ENCODE assay signal across 10 mouse cellular contexts in the genomic region with DNA sequence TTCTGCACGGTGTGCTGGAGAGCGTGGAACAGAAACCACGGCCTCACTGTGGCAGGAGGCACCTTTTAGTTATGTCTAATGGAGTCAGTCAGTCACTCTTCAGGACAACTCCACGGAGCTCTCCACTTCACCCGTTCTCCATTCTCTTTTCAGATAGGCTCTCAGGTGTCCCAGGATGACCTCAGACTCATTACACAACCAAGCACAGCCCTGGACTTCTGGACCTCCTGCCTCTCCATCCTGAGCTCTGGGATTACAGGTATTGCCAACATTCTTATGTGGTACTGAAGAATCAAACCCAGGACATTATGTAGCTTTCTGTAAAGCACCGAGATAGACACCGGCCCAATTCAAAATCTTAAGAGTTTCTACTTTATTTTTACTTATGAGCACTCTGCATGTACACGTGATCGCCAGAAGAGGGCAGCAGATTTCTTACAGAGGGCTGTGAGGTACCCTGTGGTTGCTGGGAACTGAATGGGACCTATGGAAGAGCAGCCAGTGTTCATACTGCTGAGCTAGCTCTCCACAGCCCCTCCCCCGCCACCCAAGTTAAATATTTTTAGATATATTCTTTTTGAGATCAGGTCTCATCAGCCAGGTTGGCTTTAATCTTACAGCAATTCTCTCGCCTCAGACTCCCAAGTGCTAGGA. TPM values are rescaled to one million over a fixed set of nuclear protein-coding genes. Genes with fewer than 3 reads are reported as not detected.
DNase-seq lines count a peak whose midpoint lies in the region; ATAC-seq and TF ChIP-seq lines count a peak whose summit lies in the region.
"Had no signal": no experiment of that assay in that cellular context is flagged by ENCODE, and none has a peak within 500 bp of the region (broad histone marks: within the 10 kb centered on the region; RNA-seq: fewer than 3 reads in every experiment).

No protein-coding gene starts in this region.

- no peak overlapping the region for H3K27ac ChIP-seq in embryonic fibroblast, embryonic 13.5 days (ENCODE audit: insufficient read depth, low read length)
- H3K27ac ChIP-seq in kidney, embryonic 16.5 days (ENCODE audit: low read length): no peak overlapping the region
- H3K27ac ChIP-seq in stomach, postnatal 0 days (replicated peaks): no peak overlapping the region
- H3K27ac ChIP-seq: embryonic facial prominence, embryonic 12.5 days had no signal

- H3K27me3 ChIP-seq in kidney, embryonic 16.5 days (ENCODE audit: insufficient read depth, low read length): no peaks in the 10 kb centered on the region
- no peaks in the 10 kb centered on the region for H3K27me3 ChIP-seq in stomach, postnatal 0 days (ENCODE audit: control insufficient read depth, insufficient read depth, low read length)
- H3K27me3 ChIP-seq: embryonic facial prominence, embryonic 12.5 days; megakaryocyte, embryonic 14.5 days had no signal

- no peak for TF ChIP-seq EP300 in stomach, postnatal 0 days (optimal IDR thresholded peaks at IDR 0.05)

- no peak overlapping the region for H3K9ac ChIP-seq in kidney, embryonic 16.5 days (replicated peaks; ENCODE audit: low read length)
- H3K9ac ChIP-seq in stomach, postnatal 0 days (ENCODE audit: low read length): no peak overlapping the region
- H3K9ac ChIP-seq: embryonic facial prominence, embryonic 12.5 days had no signal

- TF ChIP-seq CTCF in embryonic fibroblast, embryonic 13.5 days (IDR thresholded peaks at IDR 0.05; ENCODE audit: borderline replicate concordance, insufficient read depth, low read length): peak; percentile 40; the same call in 1 of the 2 replicates
- TF ChIP-seq CTCF in stomach, postnatal 0 days (IDR thresholded peaks at IDR 0.05; ENCODE audit: low read depth): peak; percentile 83

- no peak overlapping the region for H3K4me2 ChIP-seq in kidney, embryonic 16.5 days (replicated peaks; ENCODE audit: low read depth, low read length)
- H3K4me2 ChIP-seq in stomach, postnatal 0 days (replicated peaks; ENCODE audit: low read depth): no peak overlapping the region
- H3K4me2 ChIP-seq: embryonic facial prominence, embryonic 12.5 days had no signal

- peaks cover 12% of the 10 kb centered on the region for H3K36me3 ChIP-seq in kidney, embryonic 16.5 days (ENCODE audit: insufficient read depth, low read length)
- H3K36me3 ChIP-seq in stomach, postnatal 0 days (ENCODE audit: control insufficient read depth, insufficient read depth, low read length): peaks cover 25% of the 10 kb centered on the region; the same call in 1 of the 2 replicates

- 72% methylated on average over 11 of the region's 11 CpGs for WGBS in kidney, embryonic 16.5 days
- WGBS in stomach, postnatal 0 days: 68% methylated on average over 11 of the region's 11 CpGs

- no peak overlapping the region for H3K4me3 ChIP-seq in embryonic fibroblast, embryonic 13.5 days (ENCODE audit: insufficient read depth, low read length)
- no peak overlapping the region for H3K4me3 ChIP-seq in kidney, embryonic 16.5 days (ENCODE audit: low read length)
- no peak overlapping the region for H3K4me3 ChIP-seq in stomach, postnatal 0 days (ENCODE audit: low read depth, low read length)
- H3K4me3 ChIP-seq: embryonic facial prominence, embryonic 12.5 days; megakaryocyte, embryonic 14.5 days had no signal

- ATAC-seq in frontal cortex, adult (ENCODE audit: low TSS enrichment): peak; percentile 89; the same call in 1 of the 2 replicates
- peak; percentile 84 for ATAC-seq in kidney, embryonic 16.5 days (ENCODE audit: low FRiP score, low TSS enrichment)
- peak; percentile 80 for ATAC-seq in stomach, postnatal 0 days (ENCODE audit: low FRiP score, low TSS enrichment)

- H3K9me3 ChIP-seq in kidney, embryonic 16.5 days (ENCODE audit: low read length): no peaks in the 10 kb centered on the region
- no peaks in the 10 kb centered on the region for H3K9me3 ChIP-seq in stomach, postnatal 0 days (ENCODE audit: control insufficient read depth, low read length)
- H3K9me3 ChIP-seq: embryonic facial prominence, embryonic 12.5 days; megakaryocyte, embryonic 14.5 days had no signal

- no peaks in the 10 kb centered on the region for H3K4me1 ChIP-seq in embryonic fibroblast, embryonic 13.5 days (ENCODE audit: control insufficient read depth, insufficient read depth, low read length)
- no peaks in the 10 kb centered on the region for H3K4me1 ChIP-seq in kidney, embryonic 16.5 days (ENCODE audit: insufficient read depth, low read length)
- no peaks in the 10 kb centered on the region for H3K4me1 ChIP-seq in stomach, postnatal 0 days (replicated peaks; ENCODE audit: control insufficient read depth, insufficient read depth)
- H3K4me1 ChIP-seq: embryonic facial prominence, embryonic 12.5 days had no signal

- TF ChIP-seq POLR2A in embryonic fibroblast, embryonic 13.5 days (IDR thresholded peaks at IDR 0.05; ENCODE audit: low read depth, low read length): no peak

- DNase-seq in frontal cortex, postnatal 25 days (ENCODE audit: low spot score in 2 of 2): no peak
- DNase-seq in A20 (ENCODE audit: low read depth, low spot score): peak; percentile 60
- DNase-seq in adrenal gland, postnatal 14 days: peak; percentile 70
- peak; percentile 74 for DNase-seq in lung, postnatal 14 days
- peak; percentile 37 for DNase-seq in stomach, postnatal 0 days (ENCODE audit: low spot score)

RNA-seq across cellular contexts. Expression of gene Itga2b, which starts 16.9 kb away (rescaled TPM):
- total RNA-seq in adrenal gland, postnatal 14 days (2021): 4.6 and 7.4 TPM in 2 replicates
- 6.4 and 11.6 TPM in 2 replicates for polyA plus RNA-seq in embryonic fibroblast, embryonic 13.5 days (2011; ENCODE audit: insufficient read length, low read depth, missing spikeins)
- polyA plus RNA-seq in kidney, embryonic 16.5 days (2015; fragmentation: Nextera tagmentation; extraction: Ambion mirVana): 10.2 and 10.8 TPM in 2 replicates
- polyA plus RNA-seq in stomach, postnatal 0 days (2015; fragmentation: Nextera tagmentation; extraction: Ambion mirVana): 5.4 and 6.5 TPM in 2 replicates

RNA-seq across cellular contexts. Expression of gene Fam171a2, which starts 39.4 kb away (rescaled TPM):
- 8.2 and 9.6 TPM in 2 replicates for total RNA-seq in adrenal gland, postnatal 14 days (2021)
- 14.0 and 17.9 TPM in 2 replicates for polyA plus RNA-seq in embryonic fibroblast, embryonic 13.5 days (2011; ENCODE audit: insufficient read length, low read depth, missing spikeins)
- 5.3 and 5.8 TPM in 2 replicates for polyA plus RNA-seq in kidney, embryonic 16.5 days (2015; fragmentation: Nextera tagmentation; extraction: Ambion mirVana)
- 2.0 and 2.9 TPM in 2 replicates for polyA plus RNA-seq in stomach, postnatal 0 days (2015; fragmentation: Nextera tagmentation; extraction: Ambion mirVana)

RNA-seq across cellular contexts. Expression of gene Grn, which starts 56.7 kb away (rescaled TPM):
- 180 and 194 TPM in 2 replicates for total RNA-seq in adrenal gland, postnatal 14 days (2021)
- 226 and 252 TPM in 2 replicates for polyA plus RNA-seq in embryonic fibroblast, embryonic 13.5 days (2011; ENCODE audit: insufficient read length, low read depth, missing spikeins)
- polyA plus RNA-seq in kidney, embryonic 16.5 days (2015; fragmentation: Nextera tagmentation; extraction: Ambion mirVana): 208 and 213 TPM in 2 replicates
- polyA plus RNA-seq in stomach, postnatal 0 days (2015; fragmentation: Nextera tagmentation; extraction: Ambion mirVana): 126 and 142 TPM in 2 replicates

Comparison
In these comparisons a context has a peak if more than half of its experiments do, and no peak if none do; other contexts are left out.
1. DNase-seq: peak in A20 (single experiment), adrenal gland, postnatal 14 days (single experiment), lung, postnatal 14 days (single experiment) and stomach, postnatal 0 days (single experiment); none in frontal cortex, postnatal 25 days (0 of 2).
2. Peak in every context shown above with its lines, with median percentiles within 50 percentile points of each other: ATAC-seq.